Mouse (Mus musculus): ENCODE measurements around the gene Teddm1b.
"Not testable (repeated sequence)": the region's sequence is repeated elsewhere in the genome, so short reads cannot be mapped to it uniquely, and the experiment has no call there.

Gene Teddm1b

GRCm38 (mm10) chr1:153874045-153874444 is at the start of gene Teddm1b:
Teddm1b (plus strand) TSS chr1:153874345.
- DNase-seq (ENCODE audit: low read depth), result no peak

- peak; percentile 40 for DNase-seq (ENCODE audit: low read depth)
These were observed 43.4 kb upstream of the Teddm1b start for GRCm38 (mm10) chr1:153830746-153831145.

- peak; percentile 63 for DNase-seq (ENCODE audit: low read depth)
These were observed 38.1 kb upstream of the Teddm1b start for GRCm38 (mm10) chr1:153836036-153836435.

- peak; percentile 97 for DNase-seq (ENCODE audit: low read depth)
These were observed 31.9 kb upstream of the Teddm1b start for GRCm38 (mm10) chr1:153842121-153842740.

- no peak for DNase-seq (ENCODE audit: low read depth)
These were observed 30.1 kb upstream of the Teddm1b start, which contains the start of gene Rgsl1 for GRCm38 (mm10) chr1:153844042-153844441. Rgsl1 (minus strand) TSS chr1:153844142.

GRCm38 (mm10) chr1:153846420-153846819 is 27.7 kb upstream of the Teddm1b start:
- DNase-seq (ENCODE audit: low read depth), result peak; percentile 45

GRCm38 (mm10) chr1:153846867-153847266 is 27.3 kb upstream of the Teddm1b start:
- DNase-seq (ENCODE audit: low read depth), result peak; percentile 45

GRCm38 (mm10) chr1:153852696-153853095 is 21.4 kb upstream of the Teddm1b start:
- DNase-seq (ENCODE audit: low read depth), result not testable (repeated sequence)

GRCm38 (mm10) chr1:153855946-153856345 is 18.2 kb upstream of the Teddm1b start:
- no peak for DNase-seq (ENCODE audit: low read depth)

- not testable (repeated sequence) for DNase-seq (ENCODE audit: low read depth)
These were observed 6.2 kb downstream of the Teddm1b start for GRCm38 (mm10) chr1:153880391-153880790.

GRCm38 (mm10) chr1:153886024-153886633 is 12.0 kb downstream of the Teddm1b start:
- no peak for DNase-seq (ENCODE audit: low read depth)

- DNase-seq (ENCODE audit: low read depth), result no peak
These were observed 16.0 kb downstream of the Teddm1b start for GRCm38 (mm10) chr1:153890121-153890520.

GRCm38 (mm10) chr1:153891442-153891841 is 17.3 kb downstream of the Teddm1b start, which contains the start of gene Teddm1a:
Teddm1a (plus strand) TSS chr1:153891742.
- DNase-seq (ENCODE audit: low read depth), result no peak

GRCm38 (mm10) chr1:153893746-153894145 is 19.6 kb downstream of the Teddm1b start:
- no peak for DNase-seq (ENCODE audit: low read depth)

GRCm38 (mm10) chr1:153894201-153894893 is 20.2 kb downstream of the Teddm1b start:
- peak; percentile 6 for DNase-seq (ENCODE audit: low read depth)

- peak; percentile 91 for DNase-seq (ENCODE audit: low read depth)
These were observed 20.8 kb downstream of the Teddm1b start for GRCm38 (mm10) chr1:153894979-153895378.

GRCm38 (mm10) chr1:153897196-153897595 is 23.1 kb downstream of the Teddm1b start:
- no peak for DNase-seq (ENCODE audit: low read depth)

- DNase-seq (ENCODE audit: low read depth), result no peak
These were observed 25.0 kb downstream of the Teddm1b start for GRCm38 (mm10) chr1:153898989-153899730.

- peak; percentile 96 for DNase-seq (ENCODE audit: low read depth)
These were observed 25.7 kb downstream of the Teddm1b start, which contains the start of the genes Glul and Teddm2 for GRCm38 (mm10) chr1:153899731-153900380. Glul (plus strand) TSS chr1:153899944. Teddm2 (minus strand) TSS chr1:153900228.

GRCm38 (mm10) chr1:153900381-153900780 is 26.2 kb downstream of the Teddm1b start:
- DNase-seq (ENCODE audit: low read depth), result peak; percentile 66

All from NIH3T3 (cell line).